9 mouse cellular contexts compared by ENCODE assay signal in genomic region chr13:37519948-37520347, GRCm38 (mm10).
DNase-seq lines count a peak whose midpoint lies in the region; ATAC-seq and TF ChIP-seq lines count a peak whose summit lies in the region.
"Had no signal": no experiment of that assay in that cellular context is flagged by ENCODE, and none has a peak within 500 bp of the region (broad histone marks: within the 10 kb centered on the region; RNA-seq: fewer than 3 reads in every experiment).

No protein-coding gene starts in this region.

- 72% methylated on average over 3 of the region's 3 CpGs for WGBS in heart, adult 2 months
- WGBS in midbrain, embryonic 10.5 days = 78% methylated on average over 3 of the region's 3 CpGs

- peaks cover 1% of the 10 kb centered on the region for H3K4me1 ChIP-seq in heart, adult 2 months (ENCODE audit: control insufficient read depth, insufficient read depth, low read length)
- peaks cover 14% of the 10 kb centered on the region for H3K4me1 ChIP-seq in midbrain, embryonic 10.5 days

- 0 out of 2 replicates have a peak, but pooled peaks cover 1% of the 10 kb centered on the region for H3K27me3 ChIP-seq in heart, adult 2 months (ENCODE audit: control insufficient read depth, insufficient read depth, low read length)
- peaks cover 59% of the 10 kb centered on the region for H3K27me3 ChIP-seq in midbrain, embryonic 10.5 days (ENCODE audit: low read depth, poor library complexity, severe bottlenecking)

- no peak for TF ChIP-seq POLR2A in heart, adult 2 months (IDR thresholded peaks at IDR 0.05; ENCODE audit: insufficient read depth, low read depth, low read length)

- peak; percentile 67 for TF ChIP-seq CTCF in heart, adult 2 months (IDR thresholded peaks at IDR 0.05)

- peak; percentile 58 for ATAC-seq in inflammation-experienced regulatory T-cells, adult 6 months
- ATAC-seq: hindbrain, embryonic 16.5 days had no signal

- H3K36me3 ChIP-seq in heart, adult 2 months (ENCODE audit: control insufficient read depth, insufficient read depth, low read length) = no peaks in the 10 kb centered on the region
- H3K36me3 ChIP-seq in midbrain, embryonic 10.5 days = no peaks in the 10 kb centered on the region

- no peak for DNase-seq in heart, adult 2 months
- no peak for DNase-seq in heart, postnatal 10 days
- DNase-seq in thymus, postnatal 0 days (ENCODE audit: low spot score) = peak; percentile 82
- no peak for DNase-seq in thymus, postnatal 36 days
- no peak for DNase-seq in urinary bladder, postnatal 25 days (ENCODE audit: low spot score)
- no peak for DNase-seq in right cerebral cortex, adult 2 months (ENCODE audit: low spot score in 2 of 2)
- no peak for DNase-seq in midbrain, embryonic 10.5 days (ENCODE audit: low spot score)

- no peak overlapping the region for H3K27ac ChIP-seq in heart, adult 2 months
- no peak overlapping the region for H3K27ac ChIP-seq in midbrain, embryonic 10.5 days (replicated peaks)

- H3K4me3 ChIP-seq in heart, adult 2 months = no peak overlapping the region
- no peak overlapping the region for H3K4me3 ChIP-seq in midbrain, embryonic 10.5 days

- TF ChIP-seq EP300 in heart, adult 2 months (IDR thresholded peaks at IDR 0.05; ENCODE audit: insufficient read depth, low read depth, low read length) = no peak

- H3K9ac ChIP-seq in heart, adult 2 months (ENCODE audit: low read depth, low read length) = no peak overlapping the region

- no peaks in the 10 kb centered on the region for H3K9me3 ChIP-seq in midbrain, embryonic 10.5 days (replicated peaks)

- intact Hi-C loops in heart, adult 2 months (cut with DNase I) = no loop called here
- intact Hi-C loops in heart, postnatal 10 days (cut with DNase I) = no loop called here

- H3K79me2 ChIP-seq in heart, adult 2 months (replicated peaks; ENCODE audit: control insufficient read depth, insufficient read depth, low read length) = no peaks in the 10 kb centered on the region
